Mouse (Mus musculus) erythroblast, embryonic 14.5 days (primary cell): ENCODE results near the gene Papolb.

Experiments
- GATA1 ChIP-seq: IDR thresholded peaks from 2 replicates; pipeline ENCODE4 v1.6.1; 2012; ENCODE audit warnings: low read length, inconsistent platforms, mixed read lengths
- TAL1 ChIP-seq: IDR thresholded peaks from 3 replicates; pipeline ENCODE4 v1.6.1; 2012; ENCODE audit warnings: low read length, inconsistent platforms, mixed read lengths

GRCm38 (mm10) chr5:142502414-142502813 lies 27.5 kb downstream of the Papolb start:
- no peak for TF ChIP-seq TAL1
- TF ChIP-seq GATA1: no peak
